Mouse (Mus musculus): Measurements from ENCODE around the gene Ralgapb. TPM values are rescaled to one million over a fixed set of nuclear protein-coding genes. Genes with fewer than 3 reads are reported as not detected.
A peak's percentile ranks its signal among the peaks of the same experiment; 100 is the strongest.

Ralgapb gene
- polyA plus RNA-seq, 1 experiment from 2014 or later: 32.4 TPM

- H3K4me2 ChIP-seq (replicated peaks; ENCODE audit: low read depth, low read length): no peak overlapping the region
- H3K9ac ChIP-seq (ENCODE audit: low read depth, low read length): no peak overlapping the region
- WGBS: 76% methylated on average over 6 of the region's 6 CpGs
- ATAC-seq (ENCODE audit: low FRiP score) (no peak), DNase-seq (ENCODE audit: low spot score) (no peak)
- no peak overlapping the region for H3K4me3 ChIP-seq (ENCODE audit: low read depth, low read length)
- H3K36me3 ChIP-seq (ENCODE audit: control insufficient read depth, insufficient read depth, low read length): no peaks in the 10 kb centered on the region
- H3K27ac ChIP-seq (ENCODE audit: low read depth, low read length): no peak overlapping the region
- no peaks in the 10 kb centered on the region for H3K4me1 ChIP-seq (replicated peaks; ENCODE audit: control insufficient read depth, insufficient read depth, low read length)
- no peaks in the 10 kb centered on the region for H3K27me3 ChIP-seq (ENCODE audit: control insufficient read depth, insufficient read depth, low read length)
- no peaks in the 10 kb centered on the region for H3K9me3 ChIP-seq (ENCODE audit: control insufficient read depth, low read length)
Measured at GRCm38 (mm10) chr2:158518583-158518982, 108.9 kb downstream of the Ralgapb start.

- no peak overlapping the region for H3K9ac ChIP-seq (ENCODE audit: low read depth, low read length)
- ATAC-seq (ENCODE audit: low FRiP score) (no peak), DNase-seq (ENCODE audit: low spot score) (no peak)
- no peaks in the 10 kb centered on the region for H3K9me3 ChIP-seq (ENCODE audit: control insufficient read depth, low read length)
- no peak overlapping the region for H3K27ac ChIP-seq (ENCODE audit: low read depth, low read length)
- no peaks in the 10 kb centered on the region for H3K4me1 ChIP-seq (replicated peaks; ENCODE audit: control insufficient read depth, insufficient read depth, low read length)
- no peaks in the 10 kb centered on the region for H3K27me3 ChIP-seq (ENCODE audit: control insufficient read depth, insufficient read depth, low read length)
- no peak overlapping the region for H3K4me2 ChIP-seq (replicated peaks; ENCODE audit: low read depth, low read length)
- WGBS: 80% methylated on average over 11 of the region's 11 CpGs
- H3K36me3 ChIP-seq (ENCODE audit: control insufficient read depth, insufficient read depth, low read length): no peaks in the 10 kb centered on the region
- H3K4me3 ChIP-seq (ENCODE audit: low read depth, low read length): no peak overlapping the region
Measured at GRCm38 (mm10) chr2:158519071-158519470, 109.4 kb downstream of the Ralgapb start.

GRCm38 (mm10) chr2:158519800-158520199 is 110.2 kb downstream of the Ralgapb start:
- WGBS: 77% methylated on average over 6 of the region's 6 CpGs

DNA sequence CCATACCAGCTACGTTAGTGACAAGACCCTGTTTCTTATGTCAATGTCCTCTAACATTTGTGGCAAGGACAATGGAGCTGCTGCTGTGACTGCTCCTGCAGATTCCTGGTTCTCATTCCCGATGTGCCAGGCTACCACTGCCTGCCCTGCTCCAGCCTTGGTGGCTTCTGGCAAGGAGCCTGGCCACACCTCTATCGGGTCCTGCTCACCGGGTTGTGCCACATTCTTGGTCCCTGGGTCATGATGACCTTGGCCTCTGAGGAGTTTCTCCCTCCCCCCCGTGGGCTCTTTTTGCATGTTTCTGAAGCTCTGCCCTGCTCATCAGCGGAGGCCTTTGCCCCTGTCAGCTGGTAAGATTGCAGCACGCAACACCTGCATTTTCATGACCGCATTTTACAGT is 113.4 kb downstream of the Ralgapb start:
- H3K4me3 ChIP-seq (ENCODE audit: low read depth, low read length): no peak overlapping the region
- no peaks in the 10 kb centered on the region for H3K4me1 ChIP-seq (replicated peaks; ENCODE audit: control insufficient read depth, insufficient read depth, low read length)
- no peaks in the 10 kb centered on the region for H3K36me3 ChIP-seq (ENCODE audit: control insufficient read depth, insufficient read depth, low read length)
- no peak overlapping the region for H3K4me2 ChIP-seq (replicated peaks; ENCODE audit: low read depth, low read length)
- no peaks in the 10 kb centered on the region for H3K27me3 ChIP-seq (ENCODE audit: control insufficient read depth, insufficient read depth, low read length)
- H3K9me3 ChIP-seq (ENCODE audit: control insufficient read depth, low read length): no peaks in the 10 kb centered on the region
- no peak for ATAC-seq (ENCODE audit: low FRiP score)
- no peak for DNase-seq (ENCODE audit: low spot score)
- 85% methylated on average over 8 of the region's 8 CpGs for WGBS
- H3K9ac ChIP-seq (ENCODE audit: low read depth, low read length): no peak overlapping the region
- no peak overlapping the region for H3K27ac ChIP-seq (ENCODE audit: low read depth, low read length)

More at GRCm38 (mm10) chr2:158519800-158520199, 110.2 kb downstream of the Ralgapb start:
- H3K4me1 ChIP-seq (replicated peaks; ENCODE audit: control insufficient read depth, insufficient read depth, low read length): no peaks in the 10 kb centered on the region
- no peaks in the 10 kb centered on the region for H3K27me3 ChIP-seq (ENCODE audit: control insufficient read depth, insufficient read depth, low read length)
- H3K4me2 ChIP-seq (replicated peaks; ENCODE audit: low read depth, low read length): no peak overlapping the region
- H3K4me3 ChIP-seq (ENCODE audit: low read depth, low read length): no peak overlapping the region
- no peak overlapping the region for H3K27ac ChIP-seq (ENCODE audit: low read depth, low read length)
- no peaks in the 10 kb centered on the region for H3K36me3 ChIP-seq (ENCODE audit: control insufficient read depth, insufficient read depth, low read length)
- no peak overlapping the region for H3K9ac ChIP-seq (ENCODE audit: low read depth, low read length)
- no peaks in the 10 kb centered on the region for H3K9me3 ChIP-seq (ENCODE audit: control insufficient read depth, low read length)
- no peak for ATAC-seq (ENCODE audit: low FRiP score)
- no peak for DNase-seq (ENCODE audit: low spot score)

- no peaks in the 10 kb centered on the region for H3K36me3 ChIP-seq (ENCODE audit: control insufficient read depth, insufficient read depth, low read length)
- DNase-seq (ENCODE audit: low spot score) (no peak), ATAC-seq (ENCODE audit: low FRiP score) (no peak)
- H3K4me2 ChIP-seq (replicated peaks; ENCODE audit: low read depth, low read length): no peak overlapping the region
- H3K9ac ChIP-seq (ENCODE audit: low read depth, low read length): no peak overlapping the region
- WGBS: 81% methylated on average over 16 of the region's 16 CpGs
- H3K4me3 ChIP-seq (ENCODE audit: low read depth, low read length): no peak overlapping the region
- H3K9me3 ChIP-seq (ENCODE audit: control insufficient read depth, low read length): no peaks in the 10 kb centered on the region
- H3K27ac ChIP-seq (ENCODE audit: low read depth, low read length): no peak overlapping the region
- H3K4me1 ChIP-seq (replicated peaks; ENCODE audit: control insufficient read depth, insufficient read depth, low read length): no peaks in the 10 kb centered on the region
- no peaks in the 10 kb centered on the region for H3K27me3 ChIP-seq (ENCODE audit: control insufficient read depth, insufficient read depth, low read length)
Measured at GRCm38 (mm10) chr2:158524129-158524860, 114.6 kb downstream of the Ralgapb start.

GRCm38 (mm10) chr2:158534090-158534489 is 124.4 kb downstream of the Ralgapb start:
- peak; percentile 84 for DNase-seq (ENCODE audit: low spot score)
- H3K27ac ChIP-seq (ENCODE audit: low read depth, low read length): no peak overlapping the region
- H3K36me3 ChIP-seq (ENCODE audit: control insufficient read depth, insufficient read depth, low read length): no peaks in the 10 kb centered on the region
- no peaks in the 10 kb centered on the region for H3K9me3 ChIP-seq (ENCODE audit: control insufficient read depth, low read length)
- H3K27me3 ChIP-seq (ENCODE audit: control insufficient read depth, insufficient read depth, low read length): no peaks in the 10 kb centered on the region
- no peak overlapping the region for H3K4me3 ChIP-seq (ENCODE audit: low read depth, low read length)
- no peak overlapping the region for H3K9ac ChIP-seq (ENCODE audit: low read depth, low read length)
- no peak overlapping the region for H3K4me2 ChIP-seq (replicated peaks; ENCODE audit: low read depth, low read length)
- H3K4me1 ChIP-seq (replicated peaks; ENCODE audit: control insufficient read depth, insufficient read depth, low read length): no peaks in the 10 kb centered on the region
- 0 out of 2 replicates have a peak, but pooled peaks have one; percentile 33 for ATAC-seq (ENCODE audit: low FRiP score)
- WGBS: 6% methylated on average over 4 of the region's 4 CpGs

DNA sequence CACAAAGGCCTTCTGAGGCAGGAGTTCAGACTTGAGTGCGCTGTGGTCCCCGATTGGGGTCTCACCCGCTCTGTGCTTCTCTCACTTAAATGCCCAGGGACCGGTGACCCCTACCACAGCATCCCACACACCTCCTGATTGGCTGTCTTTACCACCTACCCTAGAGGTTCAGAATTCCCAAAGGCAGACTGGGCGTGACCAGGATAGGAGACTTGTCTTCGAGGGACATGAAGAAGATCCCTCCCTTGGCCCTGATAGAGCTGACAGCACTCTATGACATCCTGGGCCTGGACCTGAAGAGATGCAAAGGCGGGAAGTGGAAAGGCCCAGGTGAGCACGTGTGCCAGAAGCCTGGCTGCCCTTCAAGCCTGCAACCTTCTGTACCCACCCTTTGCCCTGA is 124.9 kb downstream of the Ralgapb start:
- no peaks in the 10 kb centered on the region for H3K9me3 ChIP-seq (ENCODE audit: control insufficient read depth, low read length)
- DNase-seq (ENCODE audit: low spot score) (no peak), ATAC-seq (ENCODE audit: low FRiP score) (no peak)
- H3K27me3 ChIP-seq (ENCODE audit: control insufficient read depth, insufficient read depth, low read length): no peaks in the 10 kb centered on the region
- H3K4me1 ChIP-seq (replicated peaks; ENCODE audit: control insufficient read depth, insufficient read depth, low read length): no peaks in the 10 kb centered on the region
- H3K36me3 ChIP-seq (ENCODE audit: control insufficient read depth, insufficient read depth, low read length): no peaks in the 10 kb centered on the region
- no peak overlapping the region for H3K9ac ChIP-seq (ENCODE audit: low read depth, low read length)
- WGBS: 77% methylated on average over 8 of the region's 8 CpGs
- H3K27ac ChIP-seq (ENCODE audit: low read depth, low read length): no peak overlapping the region
- H3K4me3 ChIP-seq (ENCODE audit: low read depth, low read length): no peak overlapping the region
- no peak overlapping the region for H3K4me2 ChIP-seq (replicated peaks; ENCODE audit: low read depth, low read length)

- H3K27me3 ChIP-seq (ENCODE audit: control insufficient read depth, insufficient read depth, low read length): no peaks in the 10 kb centered on the region
- peak overlapping the region; percentile 14; the same call in 1 of the 2 replicates for H3K4me2 ChIP-seq (replicated peaks; ENCODE audit: low read depth, low read length)
- H3K36me3 ChIP-seq (ENCODE audit: control insufficient read depth, insufficient read depth, low read length): no peaks in the 10 kb centered on the region
- H3K27ac ChIP-seq (ENCODE audit: low read depth, low read length): no peak overlapping the region
- 0 out of 2 replicates have a peak overlapping the region, but pooled peaks have one; percentile 2 for H3K9ac ChIP-seq (ENCODE audit: low read depth, low read length)
- no peaks in the 10 kb centered on the region for H3K9me3 ChIP-seq (ENCODE audit: control insufficient read depth, low read length)
- H3K4me3 ChIP-seq (ENCODE audit: low read depth, low read length): no peak overlapping the region
- H3K4me1 ChIP-seq (replicated peaks; ENCODE audit: control insufficient read depth, insufficient read depth, low read length): no peaks in the 10 kb centered on the region
- 64% methylated on average over 24 of the region's 24 CpGs for WGBS
- DNase-seq (ENCODE audit: low spot score) (peak; percentile 66), ATAC-seq (ENCODE audit: low FRiP score) (peak; percentile 22; the same call in 1 of the 2 replicates)
Measured at GRCm38 (mm10) chr2:158539433-158540305, 130.0 kb downstream of the Ralgapb start.

Measured in hindbrain, embryonic 11.5 days (tissue).